Mouse (Mus musculus) 416B (cell line): ENCODE measurements around the gene Zfp329.
"Not testable (repeated sequence)": the region's sequence is repeated elsewhere in the genome, so short reads cannot be mapped to it uniquely, and the experiment has no call there.

ENCODE experiments used
- DNase-seq: peaks from one replicate; pipeline ENCODE4 v3.0.0; 2011; ENCODE audit warnings: low read depth

The Zfp329 gene

DNA sequence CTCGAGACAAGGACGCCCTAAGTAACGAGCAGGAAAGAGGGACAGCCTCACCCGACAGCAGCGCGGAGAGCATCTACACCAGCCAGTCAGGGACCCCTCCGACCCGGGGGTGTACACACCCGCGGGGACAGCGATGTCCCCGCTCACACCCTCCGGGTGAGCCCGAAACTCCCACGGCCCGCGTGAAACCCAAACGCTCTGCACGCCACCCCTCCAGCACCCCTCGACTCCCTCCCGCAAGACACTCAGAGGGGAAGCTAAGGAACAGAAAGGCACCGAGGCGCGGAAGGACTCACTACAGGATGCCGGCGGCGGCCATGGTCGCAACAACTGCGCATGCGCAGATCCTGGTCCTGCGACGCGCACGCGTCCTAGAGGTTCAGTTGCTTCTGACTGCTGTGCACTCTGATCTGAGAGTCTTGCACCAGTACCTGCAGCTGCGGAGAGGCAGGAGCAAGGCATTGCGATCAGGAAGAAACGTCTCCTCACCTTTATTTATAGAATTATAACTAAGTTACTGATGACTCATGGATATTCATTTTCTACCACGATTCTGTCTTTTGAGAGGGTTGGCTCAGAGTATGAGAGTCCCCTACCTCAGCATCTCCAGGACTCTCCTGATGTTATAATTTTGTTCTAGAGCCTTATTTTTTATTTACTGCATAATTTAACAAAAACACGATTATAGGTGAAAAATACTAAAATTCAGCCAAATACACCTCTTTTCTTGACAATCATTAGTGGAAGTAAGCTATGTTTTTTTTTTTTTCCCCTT is at the start of gene Zfp329:
Gene Zfp329, minus strand, starts transcription at position 338 of the 775 bp plus-strand sequence.
- peak; percentile 88 for DNase-seq

- DNase-seq: no peak
Observed at GRCm38 (mm10) chr7:12835779-12836178, 17.1 kb upstream of the Zfp329 start.

DNA sequence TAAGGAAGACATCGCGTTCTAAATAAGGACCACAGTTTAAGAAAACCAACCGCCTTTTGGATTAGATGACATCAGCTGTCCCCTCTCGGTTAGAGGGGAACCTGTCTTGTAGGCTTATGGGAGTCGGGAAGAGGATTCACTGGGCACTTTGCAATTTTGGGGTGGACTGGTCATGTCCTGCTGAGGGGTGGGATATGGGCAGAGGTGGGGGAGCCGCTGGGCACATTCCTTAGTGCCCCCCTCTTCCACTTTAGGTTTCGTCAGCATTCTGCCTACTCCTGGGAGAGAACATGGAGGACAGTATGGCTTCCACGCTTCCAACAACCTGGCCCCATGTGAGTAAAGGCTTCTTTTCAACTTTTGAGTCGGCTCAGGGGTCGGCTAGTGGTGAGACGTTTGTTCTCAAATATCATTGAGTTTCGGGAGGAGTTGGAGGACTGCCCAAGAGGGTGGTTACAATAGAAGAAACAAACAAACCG is 16.6 kb upstream of the Zfp329 start:
- peak; percentile 40 for DNase-seq

DNA sequence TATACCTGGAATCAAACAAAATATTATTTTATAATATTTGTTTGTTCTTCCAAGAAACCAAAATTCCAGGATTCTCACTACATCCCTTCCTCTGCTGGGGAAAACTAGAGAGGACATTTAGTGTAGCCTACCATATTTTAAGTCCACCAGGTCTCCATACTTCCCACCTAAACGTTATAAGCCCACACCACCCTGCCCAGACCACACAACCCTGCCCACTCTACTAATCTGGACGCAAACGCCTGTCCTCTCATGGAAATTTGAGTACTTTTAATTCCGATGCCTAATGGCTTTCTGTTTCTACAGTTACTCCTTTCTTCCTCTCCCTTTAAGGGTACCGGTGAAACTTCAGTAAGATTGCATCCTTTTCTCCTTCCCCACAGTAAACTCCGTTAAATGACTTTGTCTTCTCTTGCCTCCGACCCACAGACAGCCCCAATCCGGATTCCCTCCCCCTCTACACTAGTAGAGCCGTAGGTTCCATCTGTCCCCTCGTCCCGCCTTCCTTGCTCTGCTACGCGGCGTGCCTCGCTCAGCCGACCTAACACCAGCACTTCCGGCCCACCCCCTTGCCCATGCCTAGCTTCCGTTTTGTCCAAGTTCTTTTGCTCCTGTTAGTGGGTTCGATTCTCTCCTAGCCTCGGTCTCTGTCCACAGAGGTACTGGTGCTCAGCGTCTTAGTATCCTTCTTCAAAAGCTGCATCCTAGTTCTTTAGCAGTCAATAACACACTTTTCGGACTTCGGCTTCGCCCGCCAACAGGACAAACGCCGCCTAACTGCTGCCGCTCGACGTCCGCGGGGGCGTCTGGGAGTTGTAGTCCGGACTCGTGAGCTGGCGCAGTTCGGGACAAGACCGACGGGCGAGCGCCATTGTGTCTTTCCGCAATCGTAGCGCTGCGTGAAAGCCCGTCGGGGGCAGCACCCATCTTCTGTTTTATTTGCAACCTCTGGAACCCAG is 15.8 kb upstream of the Zfp329 start, which contains the start of gene Zfp110:
Gene Zfp110, plus strand, starts transcription at position 600 of the 959 bp plus-strand sequence.
- DNase-seq: peak; percentile 90

- DNase-seq: no peak
Observed at GRCm38 (mm10) chr7:12815566-12815965, 3.1 kb downstream of the Zfp329 start.

DNA sequence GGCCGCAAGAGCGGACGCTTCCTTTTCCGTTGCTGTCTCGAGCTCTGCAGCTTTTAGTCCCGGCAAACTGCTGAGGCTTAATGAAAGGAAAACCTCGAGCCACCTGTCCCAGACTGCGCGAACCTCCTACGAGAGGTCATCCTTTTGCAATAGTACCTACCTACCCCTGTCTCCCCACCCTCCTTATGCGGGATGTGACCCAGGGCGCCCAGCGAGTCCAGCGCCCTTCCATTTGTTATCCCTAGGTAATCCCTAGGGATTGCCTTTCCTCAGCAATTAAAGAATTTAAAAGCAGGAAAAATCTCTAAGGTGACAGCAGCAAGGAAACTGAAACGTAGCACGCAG is 15.0 kb downstream of the Zfp329 start:
- no peak for DNase-seq

GRCm38 (mm10) chr7:12802866-12803726 is 15.6 kb downstream of the Zfp329 start, which contains the start of gene Zscan18:
TSS of gene Zscan18 (minus strand) at chr7:12803635.
- no peak for DNase-seq

DNA sequence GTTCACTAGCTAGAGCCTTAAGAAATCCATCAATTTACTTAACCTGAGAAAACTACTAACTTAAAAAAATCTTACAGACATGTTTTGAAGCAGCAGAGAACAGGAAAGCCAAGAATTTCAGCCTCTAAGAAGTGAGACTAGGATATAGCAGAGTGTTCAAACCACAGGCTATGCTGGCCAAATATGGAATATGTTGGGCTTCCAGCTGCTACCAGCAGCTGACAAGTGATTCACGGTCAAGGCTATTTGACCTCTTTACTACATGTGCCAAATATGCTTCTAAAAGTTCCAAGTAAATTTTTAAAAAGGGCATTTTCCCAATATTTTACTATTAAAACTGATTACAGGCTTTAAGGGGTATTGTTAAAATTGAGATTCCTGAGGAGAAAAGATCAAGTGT is 19.1 kb downstream of the Zfp329 start:
- no peak for DNase-seq

DNA sequence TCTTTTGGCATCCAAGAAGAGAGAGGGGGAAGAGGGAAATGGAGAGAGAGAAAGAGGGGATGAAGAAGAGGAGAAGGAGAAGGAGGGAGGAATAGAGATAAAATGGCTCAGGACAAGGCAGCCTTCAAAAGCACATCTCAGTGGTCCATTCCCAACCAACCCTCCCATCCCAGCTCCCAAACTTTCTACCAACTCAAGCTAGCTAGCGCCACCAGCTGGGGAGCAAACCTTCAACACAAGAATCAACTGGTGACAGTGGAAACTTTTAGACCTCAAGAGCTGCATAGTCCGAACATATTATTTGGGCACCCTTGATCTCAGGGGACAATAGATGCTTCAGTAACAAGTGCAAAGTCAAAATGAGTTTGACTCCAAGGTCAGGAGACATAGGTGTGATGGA is 20.7 kb downstream of the Zfp329 start:
- DNase-seq: no peak

DNA sequence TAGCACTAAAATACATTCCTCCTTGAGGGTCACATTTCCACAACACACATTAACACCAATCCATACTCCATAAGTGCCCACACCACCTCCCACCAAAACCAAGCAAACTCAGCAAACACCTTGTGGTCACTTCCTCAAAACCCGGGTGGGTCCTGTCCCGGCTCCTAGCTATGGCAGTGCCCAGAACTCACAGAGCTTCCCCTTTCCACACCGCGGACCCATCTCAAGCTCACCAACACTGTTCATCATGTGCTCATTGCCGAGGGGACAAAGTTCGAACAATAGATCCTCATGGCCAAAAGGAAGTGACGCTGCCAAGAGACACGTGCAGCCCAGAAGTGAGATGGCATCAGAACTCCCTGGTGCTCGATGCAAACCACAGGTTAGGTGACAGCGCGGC is 26.0 kb downstream of the Zfp329 start:
- not testable (repeated sequence) for DNase-seq

- DNase-seq: no peak
Observed at GRCm38 (mm10) chr7:12788025-12788424, 30.6 kb downstream of the Zfp329 start.

DNA sequence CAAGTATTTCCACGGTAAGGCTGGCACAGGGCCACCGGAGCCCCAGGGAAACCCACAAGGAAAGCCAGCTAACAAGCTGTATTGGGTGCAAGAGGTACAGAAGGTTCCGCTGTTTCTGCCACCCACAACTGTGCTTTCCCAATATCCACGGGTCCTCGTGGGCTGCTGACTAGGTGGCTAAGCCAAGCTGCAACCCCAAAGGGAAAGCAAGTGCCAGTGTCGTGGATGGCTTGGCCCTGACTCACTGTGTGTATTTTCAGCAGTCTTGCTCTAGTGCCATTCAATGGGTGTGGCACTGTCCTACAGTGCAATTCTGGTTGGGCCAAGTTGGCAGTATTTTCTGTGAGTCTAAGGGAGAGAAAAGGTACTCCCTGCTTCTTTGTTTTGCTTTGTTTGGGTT is 31.3 kb downstream of the Zfp329 start:
- no peak for DNase-seq

DNA sequence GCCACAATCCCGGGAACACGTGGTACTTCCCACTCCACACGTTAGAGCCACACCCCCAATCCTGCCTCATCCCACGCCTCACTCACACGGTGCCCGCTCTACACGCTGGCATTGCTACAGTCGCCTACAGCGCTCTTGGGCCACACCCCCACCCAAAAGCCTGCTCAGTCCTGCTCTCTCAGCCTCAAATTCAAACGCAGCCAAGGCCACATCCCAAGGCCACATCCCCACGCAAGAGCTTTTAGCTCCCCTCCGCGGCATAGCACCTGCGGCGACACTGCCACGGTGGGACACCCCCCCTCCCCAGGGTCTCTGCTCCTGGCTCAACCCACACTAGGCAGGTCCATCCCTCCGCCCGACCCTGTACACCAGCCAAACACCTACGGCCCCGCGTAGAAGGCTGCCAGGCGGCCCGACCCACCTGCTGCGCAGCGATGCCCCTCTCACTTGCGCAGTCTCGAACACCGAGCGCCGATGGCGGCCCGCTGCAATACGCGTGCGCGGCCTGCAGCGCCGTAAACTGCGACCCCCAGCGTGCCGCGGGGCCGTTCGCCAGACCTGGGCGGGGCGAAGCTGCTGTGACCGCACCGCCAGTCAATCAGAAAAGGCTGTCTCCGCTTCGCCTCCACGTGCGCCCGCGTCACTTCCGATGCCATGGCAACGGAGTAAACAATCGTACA is 38.4 kb downstream of the Zfp329 start:
- no peak for DNase-seq

DNA sequence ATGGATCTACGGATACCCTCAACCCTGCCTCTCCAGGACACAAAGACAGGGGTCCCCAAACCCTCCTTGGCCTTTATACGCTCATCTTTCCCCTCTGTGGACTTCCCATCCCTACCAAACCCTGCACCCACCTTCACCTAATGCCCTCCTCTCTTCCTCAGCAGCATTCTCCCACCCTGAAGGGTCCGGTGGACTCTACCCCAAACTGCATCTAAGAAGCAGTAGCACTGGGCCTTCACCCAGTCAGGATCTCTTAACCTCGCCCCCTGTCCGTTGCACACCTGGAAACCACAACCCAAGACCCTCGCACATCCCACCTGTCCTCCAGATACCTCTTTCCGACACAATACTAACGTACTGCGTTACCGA is 38.9 kb downstream of the Zfp329 start:
- no peak for DNase-seq

DNA sequence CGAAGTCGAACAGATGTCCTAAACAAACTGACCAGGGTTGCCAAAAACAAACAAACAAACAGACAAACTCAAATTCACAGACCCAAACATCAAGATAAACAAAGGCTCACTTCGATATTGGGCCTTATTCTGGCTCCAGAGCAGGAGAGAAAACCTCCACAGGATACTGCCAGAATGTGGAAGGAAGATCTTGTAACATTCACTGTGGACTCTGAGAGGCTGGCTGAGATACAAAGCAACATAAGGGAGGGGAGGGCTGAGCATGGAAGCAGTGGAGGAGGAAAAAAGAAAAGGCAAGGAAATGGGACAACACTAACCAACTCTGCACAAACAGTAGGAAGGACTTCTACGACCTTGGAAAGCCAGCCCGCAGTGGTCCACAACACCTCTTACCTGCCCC is 39.5 kb downstream of the Zfp329 start:
- no peak for DNase-seq

DNA sequence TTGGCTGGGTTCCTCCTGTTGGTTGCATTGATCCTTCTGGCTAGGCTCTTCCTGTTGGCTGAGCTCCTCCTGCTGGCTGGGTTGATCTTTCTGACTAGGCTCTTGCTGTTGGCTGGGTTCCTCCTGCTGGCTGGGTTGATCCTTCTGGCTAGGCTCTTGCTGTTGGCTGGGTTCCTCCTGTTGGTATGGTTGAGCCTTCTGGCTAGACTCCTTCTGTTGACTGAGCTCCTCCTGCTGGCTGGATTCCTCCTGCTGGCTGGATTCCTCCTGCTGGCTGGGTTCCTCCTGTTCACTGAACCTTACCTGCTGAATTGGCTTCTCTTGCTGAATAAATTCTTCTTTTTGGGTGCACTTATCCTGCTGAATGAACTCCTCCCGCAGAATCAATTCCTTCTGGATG is 44.1 kb downstream of the Zfp329 start:
- DNase-seq: peak; percentile 17

DNA sequence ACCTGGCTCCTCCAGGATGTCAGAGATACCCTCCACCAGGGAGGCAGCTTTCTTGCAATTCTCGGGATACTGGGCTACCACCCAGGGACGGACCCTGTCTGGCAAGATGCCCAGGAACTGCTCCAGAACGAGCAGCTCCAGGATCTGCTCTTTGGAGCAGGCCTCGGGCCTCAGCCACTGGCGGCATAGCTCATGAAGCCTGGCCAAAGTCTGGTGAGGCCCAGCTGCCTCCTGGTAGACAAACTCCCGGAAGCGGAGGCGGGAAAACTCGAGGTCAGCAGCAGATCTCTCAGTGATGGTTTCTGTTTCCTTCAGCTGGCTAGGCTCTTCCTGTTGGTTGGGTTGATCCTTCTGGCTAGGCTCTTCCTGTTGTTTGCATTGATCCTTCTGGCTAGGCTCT is 44.5 kb downstream of the Zfp329 start:
- peak; percentile 3 for DNase-seq
